Mouse (Mus musculus) ES-Bruce4 (cell line): Measurements from ENCODE around the gene Rbm25.

Experiments
- CTCF ChIP-seq: IDR thresholded peaks from one replicate; pipeline ENCODE4 v1.8.1; 2011; ENCODE audit warnings: low read depth, low read length
- POLR2A ChIP-seq: IDR thresholded peaks from one replicate; pipeline ENCODE4 v1.8.1; 2011; ENCODE audit warnings: low read length; ENCODE audit not compliant: insufficient read depth

GRCm38 (mm10) chr12:83688316-83689086 is 57.5 kb downstream of the Rbm25 start:
- TF ChIP-seq CTCF (no peak), POLR2A (no peak)
